ENCODE assay signal across 20 mouse cellular contexts in genomic region chr15:85248311-85248710, GRCm38 (mm10). TPM values are rescaled to one million over a fixed set of nuclear protein-coding genes. Genes with fewer than 3 reads are reported as not detected.
A peak's percentile ranks its signal among the peaks of the same experiment; 100 is the strongest.
DNase-seq lines count a peak whose midpoint lies in the region; ATAC-seq and TF ChIP-seq lines count a peak whose summit lies in the region.
"Had no signal": no experiment of that assay in that cellular context is flagged by ENCODE, and none has a peak within 500 bp of the region (broad histone marks: within the 10 kb centered on the region; RNA-seq: fewer than 3 reads in every experiment).

No protein-coding gene starts in this region.

- H3K27me3 ChIP-seq in intestine, embryonic 15.5 days (replicated peaks), result no peaks in the 10 kb centered on the region
- H3K27me3 ChIP-seq in intestine, embryonic 16.5 days (replicated peaks; ENCODE audit: control insufficient read depth, insufficient read depth, low read length), result no peaks in the 10 kb centered on the region
- no peaks in the 10 kb centered on the region for H3K27me3 ChIP-seq in C2C12 (ENCODE audit: control insufficient read depth, insufficient read depth, insufficient read length)
- H3K27me3 ChIP-seq in embryonic facial prominence, embryonic 10.5 days (replicated peaks; ENCODE audit: low read depth, poor library complexity, severe bottlenecking), result no peaks in the 10 kb centered on the region
- H3K27me3 ChIP-seq: embryonic facial prominence, embryonic 12.5 days; forebrain, embryonic 13.5 days; forebrain, embryonic 15.5 days had no signal

- peak; percentile 25 for DNase-seq in 3T3-L1 (ENCODE audit: low read depth, low spot score)
- no peak for DNase-seq in Muller cell, postnatal 12 days (ENCODE audit: inconsistent ontology term)
- DNase-seq in embryonic facial prominence, embryonic 10.5 days (ENCODE audit: low spot score), result no peak
- DNase-seq: adrenal gland, adult 2 months; adrenal gland, postnatal 10 days; adrenal gland, postnatal 25 days; B cell, adult 2 months; cerebellum, adult 11 months; cerebellum, adult 18-20 months; cerebellum, adult 8-10 months; cerebellum, adult 9-11 months; cerebellum, postnatal 36 days; embryo, embryonic 11 days; forebrain, postnatal 0 days had no signal

- ATAC-seq in intestine, embryonic 15.5 days, result 0 out of 2 replicates have a peak, but pooled peaks have one; percentile 43
- ATAC-seq in intestine, embryonic 16.5 days, result no peak
- ATAC-seq: forebrain, embryonic 13.5 days had no signal

- no peaks in the 10 kb centered on the region for H3K9me3 ChIP-seq in intestine, embryonic 15.5 days
- H3K9me3 ChIP-seq in intestine, embryonic 16.5 days (ENCODE audit: control insufficient read depth, low read length), result no peaks in the 10 kb centered on the region
- no peaks in the 10 kb centered on the region for H3K9me3 ChIP-seq in embryonic facial prominence, embryonic 10.5 days
- H3K9me3 ChIP-seq: embryonic facial prominence, embryonic 12.5 days; forebrain, embryonic 13.5 days; forebrain, embryonic 15.5 days had no signal

- no peak overlapping the region for H3K4me3 ChIP-seq in intestine, embryonic 15.5 days (replicated peaks)
- H3K4me3 ChIP-seq in intestine, embryonic 16.5 days (ENCODE audit: low read length), result no peak overlapping the region
- no peak overlapping the region for H3K4me3 ChIP-seq in C2C12 (ENCODE audit: insufficient read depth, poor library complexity, severe bottlenecking)
- no peak overlapping the region for H3K4me3 ChIP-seq in embryonic facial prominence, embryonic 10.5 days
- H3K4me3 ChIP-seq: embryonic facial prominence, embryonic 12.5 days; forebrain, embryonic 13.5 days; forebrain, embryonic 15.5 days had no signal

- H3K27ac ChIP-seq in intestine, embryonic 15.5 days, result no peak overlapping the region
- no peak overlapping the region for H3K27ac ChIP-seq in intestine, embryonic 16.5 days (ENCODE audit: low read length)
- no peak overlapping the region for H3K27ac ChIP-seq in embryonic facial prominence, embryonic 10.5 days (replicated peaks)
- H3K27ac ChIP-seq: embryonic facial prominence, embryonic 12.5 days; forebrain, embryonic 13.5 days; forebrain, embryonic 15.5 days had no signal

- no peak overlapping the region for H3ac ChIP-seq in C2C12 (ENCODE audit: control insufficient read depth, insufficient read length, low read depth)

- no peak overlapping the region for H3K9ac ChIP-seq in intestine, embryonic 15.5 days
- no peak overlapping the region for H3K9ac ChIP-seq in intestine, embryonic 16.5 days (ENCODE audit: low read depth, low read length)
- H3K9ac ChIP-seq: embryonic facial prominence, embryonic 12.5 days; forebrain, embryonic 13.5 days; forebrain, embryonic 15.5 days; forebrain, postnatal 0 days had no signal

- peaks cover 31% of the 10 kb centered on the region for H3K36me3 ChIP-seq in intestine, embryonic 15.5 days
- H3K36me3 ChIP-seq in intestine, embryonic 16.5 days (ENCODE audit: control insufficient read depth, insufficient read depth, low read length), result peaks cover 11% of the 10 kb centered on the region; the same call in 1 of the 2 replicates
- H3K36me3 ChIP-seq in C2C12 (ENCODE audit: control insufficient read depth, insufficient read depth), result peaks cover 13% of the 10 kb centered on the region
- H3K36me3 ChIP-seq in embryonic facial prominence, embryonic 10.5 days (replicated peaks), result peaks cover 100% of the 10 kb centered on the region
- H3K36me3 ChIP-seq: forebrain, embryonic 15.5 days had no signal

- no peaks in the 10 kb centered on the region for H3K4me1 ChIP-seq in intestine, embryonic 15.5 days (replicated peaks)
- no peaks in the 10 kb centered on the region for H3K4me1 ChIP-seq in intestine, embryonic 16.5 days (ENCODE audit: control insufficient read depth, insufficient read depth, low read length)
- no peaks in the 10 kb centered on the region for H3K4me1 ChIP-seq in embryonic facial prominence, embryonic 10.5 days
- H3K4me1 ChIP-seq: embryonic facial prominence, embryonic 12.5 days; forebrain, embryonic 13.5 days; forebrain, embryonic 15.5 days had no signal

- 76% methylated on average over 5 of the region's 5 CpGs for WGBS in intestine, embryonic 15.5 days
- WGBS in intestine, embryonic 16.5 days, result 69% methylated on average over 5 of the region's 5 CpGs
- WGBS in embryonic facial prominence, embryonic 10.5 days, result 93% methylated on average over 5 of the region's 5 CpGs

- H3K79me2 ChIP-seq in C2C12 (ENCODE audit: control insufficient read depth, insufficient read depth), result no peaks in the 10 kb centered on the region

- TF ChIP-seq CTCF in C2C12 (IDR thresholded peaks at IDR 0.05; ENCODE audit: control insufficient read depth, insufficient read depth, insufficient read length), result no peak

- H3K4me2 ChIP-seq in intestine, embryonic 15.5 days (replicated peaks), result no peak overlapping the region
- H3K4me2 ChIP-seq in intestine, embryonic 16.5 days (ENCODE audit: low read depth, low read length), result no peak overlapping the region
- H3K4me2 ChIP-seq: embryonic facial prominence, embryonic 12.5 days; forebrain, embryonic 13.5 days; forebrain, embryonic 15.5 days had no signal

- no peaks in the 10 kb centered on the region for H3K79me3 ChIP-seq in C2C12 (ENCODE audit: low read depth)

TF ChIP-seq in C2C12, 6 proteins besides CTCF, POLR2A, EP300 and RAD21:
- TF ChIP-seq USF1 (IDR thresholded peaks at IDR 0.05; ENCODE audit: low read depth) (no peak), MAX (IDR thresholded peaks at IDR 0.05) (no peak), FOSL1 (IDR thresholded peaks at IDR 0.05; ENCODE audit: insufficient read depth, low read length, poor library complexity, severe bottlenecking) (no peak), MYOG (IDR thresholded peaks at IDR 0.05; ENCODE audit: control insufficient read depth, extremely low read depth, insufficient read length) (no peak), CEBPB (IDR thresholded peaks at IDR 0.05; ENCODE audit: low read depth) (peak; percentile 55), MYOD1 (IDR thresholded peaks at IDR 0.05; ENCODE audit: control insufficient read depth, insufficient read length, low read depth) (no peak)

RNA-seq across cellular contexts. Expression of gene Fbln1, which starts 42.6 kb away (rescaled TPM):
- 184 and 194 TPM in 2 replicates for polyA plus RNA-seq in intestine, embryonic 15.5 days (2015; fragmentation: Nextera tagmentation; extraction: Ambion mirVana)
- polyA plus RNA-seq in intestine, embryonic 16.5 days (2015; fragmentation: Nextera tagmentation; extraction: Ambion mirVana), result 189 and 191 TPM in 2 replicates
- polyA plus RNA-seq in C2C12 (2012; fragmentation: generic; extraction: Trizol), result 32.4 TPM
- polyA plus RNA-seq in embryonic facial prominence, embryonic 10.5 days (2016; fragmentation: Nextera tagmentation; extraction: Ambion mirVana), result 198 and 207 TPM in 2 replicates
